Mouse (Mus musculus) gonadal fat pad, adult 2 months (tissue): ENCODE results near the gene Slc37a3. TPM values are rescaled to one million over a fixed set of nuclear protein-coding genes. Genes with fewer than 3 reads are reported as not detected.
"Not testable (repeated sequence)": the region's sequence is repeated elsewhere in the genome, so short reads cannot be mapped to it uniquely, and the experiment has no call there.

Experiments
- DNase-seq: peaks from one replicate; pipeline ENCODE4 v3.0.0-alpha.2; 2012; ENCODE audit warnings: low read depth
- polyA plus RNA-seq: library from polyadenylated mRNA; depleted of rRNA; stranded (reverse); fragments of >200 nt; gene quantifications from 2 replicates; pipeline ENCODE4 v1.2.3, GENCODE M21; 2012; rRNA removed

Gene Slc37a3
- 34.3 and 45.3 TPM in 2 replicates for polyA plus RNA-seq

DNA sequence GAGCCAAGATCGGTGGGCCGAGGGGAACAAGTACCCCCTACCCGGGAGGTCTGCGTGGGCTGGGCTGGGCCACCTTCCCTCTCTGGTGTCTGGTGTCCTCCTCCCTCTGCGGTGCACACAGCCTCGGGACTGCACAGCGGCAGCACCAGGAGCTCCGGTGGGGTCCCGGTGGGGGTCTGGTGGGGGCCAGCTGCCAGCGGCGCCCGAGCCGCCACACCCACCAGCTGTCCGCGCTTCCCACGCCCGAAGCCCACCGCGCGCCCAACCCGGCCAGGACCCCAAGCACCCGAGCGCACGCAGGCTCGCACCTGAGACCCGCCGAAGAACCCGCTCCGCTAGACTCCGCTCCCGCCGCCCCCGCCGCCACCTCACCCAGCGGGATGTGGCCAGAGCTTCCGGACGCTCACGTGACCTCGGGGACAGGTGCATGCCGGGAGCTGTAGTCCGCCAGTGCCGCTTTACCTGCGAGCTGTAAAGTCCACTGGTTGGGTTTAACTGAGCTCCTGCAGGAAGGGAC is at the start of gene Slc37a3:
Slc37a3 (minus strand) TSS at position 365 of the 517 bp plus-strand sequence.
- peak; percentile 34 for DNase-seq

DNA sequence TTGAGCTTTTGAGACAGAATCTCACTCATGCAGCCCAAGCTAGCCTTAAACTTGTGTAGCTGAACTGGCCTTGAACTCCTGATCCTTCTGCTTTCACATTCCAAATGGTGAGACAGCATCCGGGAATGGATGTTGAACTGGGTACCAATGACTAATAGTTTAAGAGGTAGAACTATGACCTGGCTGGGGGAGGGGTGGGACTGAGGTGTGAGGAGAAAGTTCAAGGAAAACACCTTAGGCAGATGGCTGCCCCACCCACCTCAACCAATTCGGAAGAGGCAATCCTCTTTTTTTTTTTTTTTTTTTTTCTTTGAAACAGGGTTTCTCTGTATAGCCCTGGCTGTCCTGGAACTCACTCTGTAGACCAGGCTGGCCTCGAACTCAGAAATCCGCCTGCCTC is 49.2 kb upstream of the Slc37a3 start:
- DNase-seq = no peak

DNA sequence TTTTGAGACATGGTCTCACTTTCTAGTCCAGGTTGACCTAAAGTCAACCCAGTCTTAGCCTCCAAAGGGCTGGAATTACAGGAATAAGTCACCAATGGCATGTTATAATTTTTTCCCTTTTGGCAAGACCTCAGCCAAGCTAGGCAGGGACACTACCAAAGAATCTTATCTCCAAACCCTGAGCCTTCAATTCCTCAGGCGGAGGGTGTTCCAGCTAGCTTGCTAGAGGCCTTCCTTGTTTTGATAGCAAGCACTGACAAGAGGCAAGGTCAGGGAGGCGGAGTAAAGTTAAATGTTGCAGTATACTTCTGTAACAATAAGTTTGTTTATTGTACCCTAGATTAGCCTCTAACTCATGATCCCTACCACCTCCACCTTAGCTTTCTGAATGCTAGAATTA is 47.7 kb upstream of the Slc37a3 start:
- no peak for DNase-seq

DNA sequence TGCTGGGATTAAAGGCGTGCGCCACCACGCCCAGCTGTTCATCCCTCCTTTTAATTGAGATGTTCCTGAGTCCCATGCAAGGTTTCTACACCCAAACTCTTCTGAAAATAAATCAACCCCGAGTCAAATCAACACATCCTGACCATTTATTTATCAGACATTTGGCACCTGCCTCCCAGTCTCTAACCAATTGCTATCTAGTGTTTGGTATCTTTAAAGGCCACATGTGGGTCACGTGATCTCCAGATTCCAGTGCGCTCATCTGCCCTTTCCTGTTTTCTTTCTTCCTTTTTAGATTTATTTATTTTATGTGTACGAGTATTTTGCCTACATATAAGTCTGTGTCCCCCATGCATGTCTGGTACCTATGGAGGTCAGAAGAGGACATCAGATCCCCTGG is 46.2 kb upstream of the Slc37a3 start:
- no peak for DNase-seq

DNA sequence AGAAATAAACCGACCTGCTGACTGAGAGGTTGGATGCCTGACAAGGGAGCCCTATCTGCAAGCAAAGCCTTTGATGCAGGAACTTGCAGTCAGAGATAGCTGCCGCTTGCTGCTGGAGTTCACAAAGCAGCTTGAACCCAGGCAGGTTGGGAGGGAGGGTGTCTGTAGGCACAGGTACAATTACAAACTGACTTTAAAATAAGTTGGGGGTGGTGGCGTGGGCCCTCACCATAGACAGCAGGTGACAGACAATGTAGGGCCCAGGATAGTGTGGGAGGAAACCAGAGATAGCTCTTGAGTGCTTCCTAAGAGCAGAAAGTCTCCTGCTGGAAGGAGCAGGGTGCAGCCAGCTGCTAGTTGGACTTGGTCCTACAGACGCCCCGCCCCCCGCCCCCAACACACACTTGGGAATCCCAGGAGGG is 45.7 kb upstream of the Slc37a3 start:
- no peak for DNase-seq

DNA sequence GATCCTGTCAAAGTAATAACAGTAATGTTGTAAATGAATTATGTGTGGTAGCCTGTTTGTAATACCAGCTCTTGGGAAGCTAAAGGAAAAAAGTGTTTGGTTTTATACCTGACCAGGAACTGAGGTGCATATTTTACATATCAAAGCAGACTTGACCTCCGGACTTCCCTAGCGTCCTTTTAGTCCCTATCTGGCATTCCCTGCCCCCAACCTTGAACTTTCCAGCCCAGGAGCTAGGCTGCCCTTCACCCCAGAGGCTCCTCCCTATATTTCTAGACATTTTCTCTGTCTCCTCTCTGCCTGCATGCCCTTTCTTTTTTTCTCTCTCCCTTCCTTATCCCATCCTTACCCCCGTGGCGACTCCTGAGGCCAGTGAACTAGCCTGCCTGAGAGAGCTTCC is 43.4 kb upstream of the Slc37a3 start:
- no peak for DNase-seq

DNA sequence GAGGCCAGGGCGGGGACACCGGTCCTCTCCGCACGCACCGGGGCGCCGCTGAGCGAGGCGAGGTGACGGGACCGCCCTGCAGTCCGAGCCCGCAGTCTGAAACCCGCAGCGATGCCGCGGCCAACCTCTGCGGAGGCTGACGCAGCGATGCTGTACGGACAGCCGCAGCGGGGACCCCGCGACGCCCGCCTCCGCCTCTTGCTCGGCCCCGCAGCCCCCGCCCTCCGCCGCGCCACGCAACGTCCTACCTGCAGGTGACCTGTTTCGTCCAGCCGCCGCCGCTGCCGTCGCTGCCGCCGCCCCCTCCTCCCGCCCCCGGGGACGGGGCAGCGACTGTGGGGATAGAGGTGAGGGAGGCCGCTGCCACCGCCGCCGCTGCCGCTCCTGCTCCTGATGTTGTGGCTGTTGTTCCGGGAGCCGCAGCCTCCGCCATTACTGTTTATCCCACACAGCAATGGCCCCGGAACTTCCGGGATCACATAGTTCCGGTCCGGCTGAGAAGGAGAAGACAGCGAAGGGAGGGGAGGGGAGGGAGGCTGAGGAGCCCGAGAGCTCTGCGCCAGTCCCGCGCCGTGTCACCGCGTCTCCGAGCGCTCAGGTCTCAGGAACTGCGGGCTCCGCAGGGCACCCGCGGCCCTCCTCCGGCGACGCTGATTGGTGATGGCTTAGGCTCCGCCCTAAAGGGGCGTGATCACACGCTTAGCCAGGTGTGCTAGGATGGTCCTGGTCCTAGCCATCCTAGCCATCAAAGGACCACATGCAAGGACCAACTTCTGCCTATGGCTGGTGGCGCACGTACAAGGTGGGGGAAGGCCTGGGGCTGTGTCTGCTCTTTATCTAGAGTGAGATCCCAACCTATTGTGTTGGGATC is 42.6 kb upstream of the Slc37a3 start, which contains the start of gene Mkrn1:
Mkrn1 (minus strand) TSS at position 612 of the 871 bp plus-strand sequence.
- DNase-seq = no peak

DNA sequence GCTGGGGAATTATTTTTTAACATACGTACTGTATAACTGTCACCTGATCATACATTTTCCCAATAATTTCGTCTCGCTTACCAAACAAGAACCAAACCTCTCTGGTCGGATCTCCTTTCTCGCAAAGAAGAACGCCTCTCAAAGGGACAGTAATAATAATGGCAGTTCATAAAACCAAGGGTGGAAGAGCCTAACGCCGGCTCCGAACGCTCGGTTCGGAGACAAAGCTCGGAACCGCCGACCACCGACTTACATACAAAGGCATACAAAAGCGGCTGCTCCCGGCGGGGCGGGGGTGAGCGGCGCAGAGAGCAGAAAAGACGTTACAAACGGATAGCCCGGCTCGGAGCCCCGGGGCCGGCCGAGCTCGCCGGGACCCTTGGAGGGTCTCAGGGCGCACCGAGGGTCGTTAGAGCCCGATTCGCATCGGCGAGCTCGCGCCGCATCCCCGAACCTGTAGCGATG is 41.9 kb upstream of the Slc37a3 start:
- no peak for DNase-seq

DNA sequence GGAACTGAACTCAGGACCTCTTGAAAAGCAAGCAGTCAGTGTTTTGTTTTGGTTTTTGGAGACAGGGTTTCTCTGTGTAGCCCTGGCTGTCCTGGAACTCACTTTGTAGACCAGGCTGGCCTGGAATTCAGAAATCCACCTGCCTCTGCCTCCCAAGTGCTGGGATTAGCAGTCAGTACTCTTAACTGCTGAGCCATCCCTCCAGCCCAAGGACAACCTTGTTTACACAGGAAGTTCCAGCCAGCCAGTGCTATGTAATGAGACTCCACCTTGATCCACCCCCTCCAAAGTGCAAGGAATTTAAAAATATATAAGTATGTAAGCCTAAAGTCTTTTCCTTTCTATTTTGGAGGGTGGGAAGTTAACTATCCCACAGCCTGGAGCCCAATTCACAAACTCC is 39.2 kb upstream of the Slc37a3 start:
- DNase-seq = not testable (repeated sequence)

DNA sequence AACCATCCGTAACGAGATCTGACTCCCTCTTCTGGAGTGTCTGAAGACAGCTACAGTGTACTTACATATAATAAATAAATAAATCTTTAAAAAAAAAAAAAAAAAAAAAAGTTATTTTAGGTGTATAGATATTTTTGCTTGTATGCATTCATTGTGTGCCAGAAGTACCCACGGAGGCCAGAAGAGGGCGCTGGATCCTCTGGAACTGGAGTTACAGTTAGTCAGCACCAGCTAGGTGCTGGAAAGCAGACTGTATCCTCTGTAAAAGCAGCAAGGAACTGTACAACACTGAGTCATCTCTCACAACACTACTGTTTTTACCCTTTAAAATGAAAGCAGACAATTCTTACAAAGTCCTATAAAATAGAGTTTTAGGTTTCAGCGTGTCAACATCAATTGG is 38.3 kb upstream of the Slc37a3 start:
- no peak for DNase-seq

DNA sequence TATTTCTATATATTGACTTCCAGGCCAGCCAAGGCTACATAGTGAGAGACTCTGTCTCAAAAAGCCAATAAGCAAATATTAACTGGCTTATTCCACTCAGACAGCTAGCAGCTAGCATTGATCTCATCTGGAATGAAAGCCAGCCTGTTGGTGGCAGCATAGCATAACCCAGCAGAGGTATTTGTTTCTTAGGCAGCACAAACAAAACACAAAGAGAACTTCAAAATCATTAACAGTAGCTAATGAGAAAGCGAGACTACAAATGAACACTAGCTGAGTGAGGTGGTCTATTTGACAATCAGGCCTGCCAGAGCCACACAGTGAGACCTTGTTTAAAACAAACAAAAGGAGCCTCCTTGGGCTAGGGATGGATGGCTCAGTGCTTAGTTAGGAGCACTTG is 36.6 kb upstream of the Slc37a3 start:
- no peak for DNase-seq

DNA sequence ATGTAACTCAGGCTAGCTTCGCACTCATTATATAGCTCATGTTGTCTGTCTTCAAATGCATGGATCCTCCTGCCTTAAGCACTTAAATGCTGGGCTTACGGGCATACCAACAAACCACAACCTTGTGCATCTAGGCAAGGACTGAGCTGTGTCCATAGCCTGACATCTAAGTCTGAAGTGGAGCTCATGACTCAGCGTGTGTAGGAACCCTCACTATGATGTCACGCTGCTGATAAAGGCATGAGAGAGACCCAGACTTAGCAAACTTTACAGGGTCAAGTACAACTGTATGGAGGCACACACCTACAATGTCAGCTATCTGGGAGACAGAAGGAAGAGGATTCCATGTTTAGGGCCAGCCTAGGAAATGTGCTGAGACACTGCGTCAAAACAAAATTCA is 29.0 kb upstream of the Slc37a3 start:
- no peak for DNase-seq

DNA sequence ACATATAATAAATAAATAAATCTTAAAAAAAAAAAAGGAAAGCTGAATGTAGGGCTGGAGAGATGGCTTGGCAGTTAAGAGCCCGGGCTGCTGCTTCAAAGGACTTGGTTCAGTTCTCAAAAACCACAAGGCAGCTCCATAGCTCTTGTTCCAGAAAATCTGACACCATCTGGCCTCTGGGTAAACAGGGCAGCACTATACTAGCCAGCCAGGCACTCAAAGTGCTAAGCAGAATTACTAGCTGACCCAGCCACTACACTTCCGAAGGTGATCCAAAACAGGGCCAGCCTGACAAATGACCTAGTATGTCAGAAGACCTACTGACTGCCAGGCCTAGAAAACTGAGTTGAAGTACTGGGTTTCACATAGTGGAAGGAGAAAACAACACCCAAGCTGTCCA is 25.7 kb upstream of the Slc37a3 start:
- no peak for DNase-seq

DNA sequence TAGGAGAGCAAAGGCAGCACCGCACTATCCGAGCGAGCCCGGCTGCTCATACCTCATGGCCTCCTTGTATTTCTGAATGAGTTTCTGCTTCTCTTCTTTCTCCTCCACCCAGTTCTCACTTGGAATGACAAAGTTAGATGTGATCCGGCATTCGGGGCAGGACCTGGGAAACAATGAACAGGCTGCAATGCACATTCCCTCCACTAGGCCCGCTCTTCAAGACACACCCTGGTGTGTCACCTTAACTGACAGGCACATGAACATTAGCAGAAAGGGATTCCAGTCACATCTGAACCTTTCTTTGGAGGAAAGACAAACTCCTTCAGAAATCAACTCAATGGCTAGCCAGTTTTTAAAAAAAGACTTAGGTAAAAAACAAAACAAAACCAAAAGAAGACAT is 22.9 kb upstream of the Slc37a3 start:
- DNase-seq = no peak

DNA sequence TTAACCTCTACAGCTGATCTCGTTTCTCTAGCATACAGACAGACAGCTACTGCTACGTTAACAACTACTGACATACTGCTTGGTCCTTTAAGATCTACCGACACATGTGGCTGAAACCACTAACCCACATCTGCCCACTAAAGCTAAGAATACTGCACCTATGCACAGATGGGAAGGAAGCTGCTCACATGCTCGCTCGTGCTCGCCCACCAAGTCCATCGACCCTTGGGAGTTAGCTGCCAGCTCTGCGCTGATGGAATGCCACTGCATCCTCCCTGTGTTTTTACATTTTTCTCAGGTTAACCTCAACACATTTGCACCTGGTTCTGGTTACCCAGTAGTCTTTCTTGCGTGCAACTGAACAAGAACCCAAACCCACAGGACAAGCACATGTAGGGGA is 20.9 kb upstream of the Slc37a3 start:
- no peak for DNase-seq

DNA sequence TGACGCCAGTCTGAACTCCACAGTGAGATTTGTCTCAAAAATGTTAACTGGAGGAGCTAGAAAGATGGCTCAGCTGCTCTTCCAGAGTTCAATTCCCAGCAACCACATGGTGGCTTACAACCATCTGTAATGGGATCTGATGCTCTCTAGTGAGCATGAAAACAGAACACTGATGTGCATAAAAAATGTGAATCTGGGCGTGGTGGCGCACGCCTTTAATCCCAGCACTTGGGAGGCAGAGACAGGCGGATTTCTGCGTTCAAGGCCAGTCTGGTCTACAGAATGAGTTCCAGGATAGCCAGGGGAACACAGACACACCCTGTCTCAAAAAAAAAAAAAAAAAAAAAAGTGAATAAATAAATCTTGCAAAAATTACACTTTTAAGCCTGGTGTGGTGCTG is 19.6 kb upstream of the Slc37a3 start:
- DNase-seq = no peak

DNA sequence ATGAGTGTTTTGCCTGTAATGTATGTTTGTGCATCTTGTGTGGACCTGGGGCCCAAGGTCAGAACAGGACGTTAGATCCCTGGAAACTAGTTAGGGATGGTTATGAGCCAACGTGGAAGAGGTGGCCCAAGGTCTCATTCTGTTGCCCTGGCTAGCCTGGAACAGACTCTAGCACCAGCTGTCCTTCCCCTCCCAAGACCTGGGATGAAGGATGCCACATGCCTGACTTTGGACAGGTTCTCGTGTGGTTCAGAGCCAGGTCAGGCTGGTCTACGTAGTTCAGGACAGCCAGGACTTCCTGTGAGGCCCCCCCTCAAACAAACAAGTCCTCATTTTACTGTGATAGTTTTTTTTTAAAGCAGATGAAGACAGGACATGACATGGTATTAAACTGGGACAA is 18.4 kb upstream of the Slc37a3 start:
- no peak for DNase-seq

DNA sequence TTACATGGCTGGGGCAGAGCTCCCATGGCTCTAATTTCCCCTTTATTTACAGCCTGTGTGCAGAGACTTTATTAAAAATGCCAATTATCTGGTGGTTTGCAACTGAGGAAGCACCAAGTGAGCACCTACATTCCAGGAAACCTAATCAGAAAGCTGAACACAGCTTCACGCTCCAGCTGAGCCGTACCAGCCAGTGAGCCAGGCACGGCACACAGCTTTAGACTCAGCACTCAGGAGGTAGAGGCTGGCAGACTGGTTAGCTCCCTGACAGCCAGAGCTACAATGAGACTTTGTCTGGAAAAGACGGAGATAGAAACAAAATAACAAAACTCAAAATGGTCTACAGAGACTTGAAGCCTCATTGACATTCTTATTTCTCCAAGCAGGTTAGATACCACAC is 18.0 kb upstream of the Slc37a3 start:
- DNase-seq = no peak

DNA sequence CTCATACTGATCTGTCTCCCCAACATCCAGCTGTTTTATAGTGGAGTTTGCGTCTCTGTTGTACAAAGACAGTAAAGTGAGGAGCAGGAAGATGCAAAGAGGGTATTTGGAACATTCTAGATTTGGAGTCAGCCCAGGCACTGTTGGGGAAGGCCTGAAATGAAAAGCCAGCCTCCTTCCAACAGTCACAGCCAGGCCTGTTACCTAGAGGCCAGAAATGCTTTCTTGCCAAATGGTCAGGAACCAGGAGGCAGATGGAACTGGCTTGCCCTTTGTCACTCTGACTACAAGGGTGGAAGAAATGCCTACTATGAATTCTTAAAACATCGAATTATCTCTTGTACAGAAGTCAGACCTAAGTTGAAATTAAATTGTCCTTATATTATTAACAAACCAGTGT is 12.5 kb upstream of the Slc37a3 start:
- no peak for DNase-seq

DNA sequence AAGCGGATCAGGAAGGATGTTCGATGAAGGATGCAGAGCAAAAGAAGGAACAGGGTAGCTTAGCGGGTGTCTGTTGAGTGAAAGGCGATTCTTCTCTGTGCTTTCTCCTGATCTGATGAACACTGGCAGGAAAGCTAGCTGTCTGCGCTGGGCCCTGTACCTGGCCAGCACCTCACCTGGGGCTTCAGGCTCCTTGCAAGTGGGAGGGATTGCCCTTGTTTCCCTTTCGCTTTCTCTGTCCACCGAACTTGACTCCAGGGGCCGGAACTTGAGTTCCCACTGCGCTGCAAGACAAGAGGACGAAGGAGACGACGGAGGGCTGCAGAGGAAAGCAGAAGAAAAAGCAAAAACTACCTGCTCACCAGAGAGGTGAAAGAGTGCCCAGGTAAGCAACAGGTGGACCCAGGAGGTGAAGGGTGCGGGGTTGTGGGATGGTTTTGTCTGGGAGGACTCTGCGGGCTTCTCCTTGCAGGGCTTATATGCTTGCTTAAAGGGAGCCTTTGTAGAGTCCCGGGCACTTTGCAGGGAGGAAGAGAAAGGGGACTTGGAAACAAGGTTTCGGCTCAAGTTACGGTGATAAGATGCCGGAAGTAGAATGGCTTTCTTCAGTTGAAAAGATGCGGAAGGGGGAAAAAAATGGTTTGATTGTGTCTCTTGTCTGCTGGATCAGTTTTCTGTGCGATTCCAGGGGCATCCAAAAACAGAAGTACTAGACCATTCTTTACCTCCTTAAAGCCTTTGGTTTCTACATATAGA is 3.8 kb upstream of the Slc37a3 start, which contains the start of gene Rab19:
Rab19 (plus strand) TSS at position 51 of the 756 bp plus-strand sequence.
- DNase-seq = no peak

DNA sequence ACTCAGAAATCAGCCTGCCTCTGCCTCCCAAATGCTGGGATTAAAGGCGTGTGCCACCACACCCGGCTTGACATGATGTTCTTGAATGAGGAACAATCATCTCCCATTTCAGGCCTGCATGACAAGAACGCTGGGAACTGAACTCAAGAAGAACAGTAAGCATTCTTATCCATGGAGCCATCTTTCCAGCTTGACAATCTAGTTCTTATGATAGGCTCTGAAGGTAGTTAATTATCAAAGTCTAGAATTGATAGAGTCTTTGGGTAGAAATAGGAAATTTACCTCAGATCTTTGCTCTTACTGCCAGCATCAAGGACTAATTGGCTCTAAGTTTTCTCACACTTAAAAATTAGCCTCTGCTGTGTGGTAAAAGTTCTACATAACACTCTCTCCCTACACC is 2.8 kb upstream of the Slc37a3 start:
- no peak for DNase-seq

DNA sequence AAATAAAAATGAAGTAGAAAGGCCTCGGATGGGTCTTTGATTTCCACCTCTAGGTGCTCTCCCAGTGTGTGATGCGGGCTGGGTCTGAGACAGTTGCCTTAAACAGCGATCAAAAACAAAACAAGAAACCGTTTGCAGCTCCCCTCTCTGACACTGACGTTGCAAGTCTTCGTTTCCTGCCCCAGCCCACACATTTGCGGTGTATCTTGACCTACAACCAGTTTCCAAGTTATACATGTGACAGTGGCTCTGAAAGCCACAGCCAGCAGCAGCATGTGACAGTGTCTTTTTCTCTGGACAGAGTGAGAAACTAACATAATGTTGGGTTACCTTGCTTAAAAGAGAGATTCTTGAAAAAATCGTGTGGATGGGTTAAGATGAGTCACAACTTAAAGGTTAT is 2.3 kb upstream of the Slc37a3 start:
- no peak for DNase-seq

DNA sequence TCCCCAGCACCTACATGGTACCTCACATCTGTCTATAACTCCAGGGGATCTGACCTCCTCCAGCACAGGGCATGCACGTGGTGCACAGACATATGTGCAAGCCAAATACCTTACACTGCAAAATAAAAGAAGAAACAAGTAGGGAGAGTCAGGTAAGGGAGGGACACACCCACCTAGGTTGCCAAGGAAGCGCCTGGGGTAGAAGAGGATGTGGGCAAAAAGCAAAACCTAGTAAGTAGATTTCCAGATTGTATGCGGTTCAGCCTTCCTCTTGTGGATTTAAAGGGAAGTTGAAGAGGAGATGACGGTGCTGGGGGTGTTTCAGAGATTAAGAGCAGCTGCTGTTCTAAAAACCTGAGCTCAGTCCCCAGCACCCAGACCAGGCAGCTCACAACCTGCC is 1.7 kb upstream of the Slc37a3 start:
- no peak for DNase-seq
